Mouse (Mus musculus) embryo, embryonic 10.5 days (tissue): ENCODE data around the gene Acta2.

ENCODE experiments used
- DNase-seq: peaks from one replicate; pipeline ENCODE4 v3.0.0-alpha.2; 2015; ENCODE audit warnings: low spot score

The Acta2 gene

DNA sequence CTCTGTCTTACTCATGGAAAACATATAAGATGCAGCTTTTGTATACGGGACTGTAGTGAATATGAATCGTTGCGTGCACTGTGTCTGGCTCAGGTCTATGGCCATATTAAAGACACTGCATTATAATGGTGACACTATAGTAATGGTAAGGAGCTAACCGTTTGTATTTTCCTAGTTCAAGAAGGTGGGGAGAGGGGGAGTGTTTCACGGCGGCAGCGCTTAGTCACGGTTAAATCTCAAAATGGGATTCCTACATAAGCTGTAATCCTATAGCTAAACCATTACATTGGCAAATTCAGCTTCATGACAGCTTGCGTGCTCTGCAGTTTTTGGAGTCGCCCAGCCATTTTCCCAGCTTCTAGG is 63.8 kb downstream of the Acta2 start:
- peak; percentile 44 for DNase-seq
